Mouse (Mus musculus): Measurements from ENCODE around the gene Uggt1. TPM values are rescaled to one million over a fixed set of nuclear protein-coding genes. Genes with fewer than 3 reads are reported as not detected.

The Uggt1 gene
- total RNA-seq (2021) = 10 to 100 TPM; 19.5 to 20.3 TPM
- long read RNA-seq, experiment 1, full-length matches to known transcripts = 3 of 8 reads
- long read RNA-seq, experiment 1, partial matches to known transcripts = 4 of 8 reads
- long read RNA-seq, experiment 1, other reads (novel, unspliced or antisense) = 1 of 8 reads
- long read RNA-seq, experiment 2, full-length matches to known transcripts = 6 of 14 reads
- long read RNA-seq, experiment 2, partial matches to known transcripts = 3 of 14 reads
- long read RNA-seq, experiment 2, other reads (novel, unspliced or antisense) = 5 of 14 reads

DNA sequence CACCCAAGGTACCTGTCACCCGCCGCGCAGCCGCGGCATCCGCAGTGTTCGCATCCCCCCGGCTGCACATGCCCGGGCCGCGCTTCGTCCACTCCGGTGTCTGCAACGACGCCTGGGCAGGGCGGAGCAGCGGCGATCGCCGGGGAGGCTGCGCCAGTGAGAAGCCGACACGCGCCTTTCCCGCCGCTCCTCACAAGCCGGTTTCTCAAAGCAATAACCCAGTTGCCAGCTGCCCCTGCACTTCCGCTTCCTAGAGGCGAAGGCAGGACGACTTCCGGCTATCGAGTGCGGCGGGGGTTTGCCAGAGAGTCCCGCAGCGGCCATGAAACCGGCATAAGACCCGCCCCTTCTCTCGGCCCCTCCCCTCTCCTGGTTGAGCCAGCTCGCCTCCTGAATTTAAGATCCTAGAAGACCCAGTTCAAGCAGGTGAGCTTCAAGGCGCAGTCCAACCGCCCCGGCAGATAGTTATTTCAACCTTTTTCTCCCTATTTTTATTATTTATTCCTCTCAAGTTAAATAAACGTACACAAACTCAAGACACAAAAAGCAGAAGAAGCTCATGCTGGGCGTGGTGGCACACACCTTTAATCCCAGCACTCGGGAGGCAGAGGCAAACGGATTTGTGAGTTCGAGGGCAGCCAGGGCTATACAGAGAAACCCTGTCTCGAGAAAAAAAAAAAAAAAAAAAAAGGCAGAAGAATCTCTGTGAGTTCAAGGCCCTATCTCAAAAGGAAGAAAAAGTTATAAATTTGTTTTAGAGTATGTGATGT lies at the start of gene Uggt1:
Gene Uggt1 (minus strand): TSS at position 663 of the 770 bp plus-strand sequence.
- intact Hi-C loops (cut with DNase I; ENCODE audit: low total_unique reads) = no loop called here
- peak; percentile 95 for DNase-seq

DNA sequence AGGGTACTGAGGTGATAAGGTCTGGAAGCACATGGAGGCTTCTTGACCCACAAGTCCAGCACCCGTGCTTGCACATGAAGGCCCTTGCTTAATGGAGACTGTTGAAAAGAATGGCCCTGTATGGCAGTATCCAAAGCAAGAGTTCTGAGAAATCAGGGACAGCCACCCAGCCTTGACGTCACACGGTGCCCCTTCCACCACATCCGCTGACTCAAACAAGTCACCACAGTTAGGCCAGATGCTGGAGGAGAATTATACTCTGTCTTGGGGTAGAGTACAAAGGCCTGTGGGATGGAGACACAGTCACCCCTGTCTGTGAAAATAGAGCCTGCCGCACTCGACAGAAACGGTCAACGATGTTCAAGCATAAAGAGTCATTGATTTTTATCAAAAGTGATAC lies 49.0 kb upstream of the Uggt1 start:
- no peak for DNase-seq
- intact Hi-C loops (cut with DNase I; ENCODE audit: low total_unique reads) = no loop called here

DNA sequence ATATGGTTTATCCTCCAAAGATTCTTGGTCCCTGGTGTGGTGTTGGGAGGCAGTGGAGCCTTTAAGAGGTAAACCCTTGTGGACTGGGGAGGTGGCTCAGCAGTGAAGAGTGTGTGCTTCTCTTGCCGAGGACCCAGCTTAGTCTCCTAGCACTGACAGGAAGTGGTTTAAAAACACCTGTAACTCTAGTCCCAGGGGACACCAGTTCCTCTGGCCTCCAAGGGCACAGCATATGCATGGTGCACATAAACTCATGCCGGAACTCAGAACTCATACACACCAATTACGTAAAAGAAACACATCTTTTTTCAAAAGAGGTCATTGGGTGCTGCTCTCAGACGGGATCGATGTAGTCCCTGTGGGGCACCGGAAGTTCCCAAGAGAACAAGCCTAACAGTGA lies 37.3 kb upstream of the Uggt1 start:
- intact Hi-C loops (cut with DNase I; ENCODE audit: low total_unique reads) = no loop called here

DNA sequence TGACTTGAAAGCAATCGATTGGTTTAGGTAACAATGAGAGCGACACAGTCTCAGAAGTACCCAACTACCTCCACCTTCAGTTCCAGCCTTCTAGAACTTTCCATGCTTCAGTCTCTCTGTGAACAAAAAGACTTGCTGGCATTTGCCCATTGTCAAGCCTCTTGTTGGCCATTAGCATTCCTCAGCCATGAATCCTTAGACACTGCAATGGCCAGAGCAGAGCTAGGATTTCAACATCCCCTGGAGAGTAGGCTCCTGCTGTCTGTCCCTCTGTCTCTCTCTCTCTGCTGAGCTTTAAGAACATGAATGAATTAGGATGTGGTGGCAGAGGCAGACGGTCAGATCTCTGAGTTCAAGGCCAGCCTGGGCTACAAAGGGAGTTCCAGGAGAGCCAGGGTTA lies 36.4 kb upstream of the Uggt1 start:
- no peak for DNase-seq
- intact Hi-C loops (cut with DNase I; ENCODE audit: low total_unique reads) = no loop called here

More for the DNA sequence above, 37.3 kb upstream of the Uggt1 start:
- no peak for DNase-seq

GRCm38 (mm10) chr1:36279202-36279601 lies 34.7 kb upstream of the Uggt1 start:
- peak; percentile 83 for DNase-seq
- intact Hi-C loops (cut with DNase I; ENCODE audit: low total_unique reads) = no loop called here

DNA sequence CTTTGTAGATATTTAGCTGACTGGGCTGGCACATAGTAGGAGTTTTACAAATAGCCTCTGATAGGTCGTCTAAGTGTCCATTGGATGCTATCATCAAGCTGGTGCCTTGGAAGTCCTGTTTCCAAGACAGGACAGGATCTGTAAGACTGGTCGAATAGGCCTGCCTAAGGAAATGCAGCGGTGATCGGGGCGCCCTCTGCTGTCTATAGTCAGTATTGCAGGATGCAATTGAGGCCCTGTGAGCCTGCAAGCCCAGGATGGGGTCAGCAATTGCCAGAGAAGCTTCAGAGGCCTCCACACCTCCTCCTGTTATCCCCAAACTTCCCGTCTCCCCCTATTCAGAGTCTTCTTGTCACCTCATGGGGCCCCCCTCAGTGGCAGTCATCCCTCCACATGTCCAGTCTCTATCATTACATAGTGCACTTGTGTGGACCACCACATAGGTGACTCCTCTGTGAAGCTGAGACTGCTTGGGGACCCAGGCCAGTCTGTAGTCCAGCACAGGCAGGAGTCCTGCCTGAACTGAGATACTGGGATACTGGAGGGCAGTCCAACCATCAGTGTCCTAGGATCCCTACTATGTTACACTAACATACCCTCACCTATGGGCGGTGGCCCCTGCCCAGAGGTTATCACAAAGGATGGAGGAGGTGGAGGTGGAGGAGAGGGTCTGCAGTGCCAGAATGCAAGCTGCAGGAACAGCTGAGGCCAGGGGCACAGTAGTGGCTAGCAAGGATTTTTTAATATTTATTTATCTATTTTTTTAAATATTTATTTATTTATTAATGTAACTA lies 32.9 kb upstream of the Uggt1 start:
- intact Hi-C loops (cut with DNase I; ENCODE audit: low total_unique reads) = no loop called here
- DNase-seq = peak; percentile 76

- no peak for DNase-seq
- intact Hi-C loops (cut with DNase I; ENCODE audit: low total_unique reads) = no loop called here
Measured at GRCm38 (mm10) chr1:36275635-36276389, 31.3 kb upstream of the Uggt1 start.

DNA sequence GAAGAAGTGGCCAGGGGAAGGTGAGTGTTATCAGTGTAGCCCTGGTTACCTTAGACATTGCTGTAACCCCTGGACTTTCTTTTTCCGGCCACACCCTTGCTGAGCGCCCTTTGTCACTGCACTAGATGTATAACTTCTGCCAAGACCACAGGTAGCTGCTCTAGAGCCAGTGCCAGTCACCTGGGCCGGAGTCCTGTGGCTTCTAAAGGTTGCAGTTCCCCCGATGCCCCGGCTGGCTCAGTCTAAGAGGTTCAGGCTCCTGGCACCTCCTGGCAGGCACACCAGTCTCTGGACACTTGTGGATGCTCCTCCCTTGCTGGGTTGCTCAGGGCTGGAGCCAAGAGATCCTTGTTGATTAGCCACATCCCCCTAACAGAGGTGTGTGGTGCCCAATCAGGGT lies 29.9 kb upstream of the Uggt1 start, which contains the start of gene Neurl3:
Gene Neurl3 (minus strand): TSS at position 225 of the 400 bp plus-strand sequence.
- intact Hi-C loops (cut with DNase I; ENCODE audit: low total_unique reads) = no loop called here
- DNase-seq = no peak

GRCm38 (mm10) chr1:36273288-36273687 lies 28.8 kb upstream of the Uggt1 start:
- no peak for DNase-seq
- intact Hi-C loops (cut with DNase I; ENCODE audit: low total_unique reads) = no loop called here

GRCm38 (mm10) chr1:36272546-36272945 lies 28.0 kb upstream of the Uggt1 start:
- DNase-seq = peak; percentile 35
- intact Hi-C loops (cut with DNase I; ENCODE audit: low total_unique reads) = no loop called here

DNA sequence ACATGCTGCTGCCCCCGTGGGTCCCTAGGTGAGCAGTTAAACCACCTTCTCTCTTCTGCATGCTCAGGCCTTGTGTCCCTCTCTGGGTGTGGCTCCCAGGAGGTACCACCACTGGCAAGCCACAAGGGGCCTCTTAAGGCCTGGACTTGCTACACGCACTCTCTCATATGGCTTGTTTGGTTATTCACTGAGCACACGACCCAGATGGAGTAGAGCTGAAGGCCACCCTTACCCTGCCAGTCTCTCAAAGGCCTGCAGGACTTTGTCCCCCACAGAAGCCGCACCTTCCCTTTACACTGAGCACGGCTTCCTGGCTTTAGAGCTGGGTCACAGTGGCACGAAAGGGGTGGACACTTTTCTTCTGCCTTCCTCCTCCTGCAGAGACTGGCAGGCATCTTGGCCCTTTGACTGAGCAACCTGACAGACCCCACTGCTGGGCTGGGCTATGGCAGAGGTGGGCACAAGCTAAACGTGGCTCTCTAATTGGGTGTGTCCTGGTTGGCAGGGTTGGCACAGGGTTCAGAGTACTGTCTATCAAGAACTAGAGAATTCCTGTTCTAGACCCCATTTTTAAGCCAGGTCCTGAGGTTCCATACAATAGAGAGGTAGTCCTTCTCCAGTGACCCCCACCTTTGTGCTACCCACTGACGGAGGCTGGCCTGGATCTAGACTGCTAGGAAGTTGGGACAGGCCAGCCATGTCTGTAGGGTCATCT lies 27.2 kb upstream of the Uggt1 start:
- intact Hi-C loops (cut with DNase I; ENCODE audit: low total_unique reads) = no loop called here
- no peak for DNase-seq

DNA sequence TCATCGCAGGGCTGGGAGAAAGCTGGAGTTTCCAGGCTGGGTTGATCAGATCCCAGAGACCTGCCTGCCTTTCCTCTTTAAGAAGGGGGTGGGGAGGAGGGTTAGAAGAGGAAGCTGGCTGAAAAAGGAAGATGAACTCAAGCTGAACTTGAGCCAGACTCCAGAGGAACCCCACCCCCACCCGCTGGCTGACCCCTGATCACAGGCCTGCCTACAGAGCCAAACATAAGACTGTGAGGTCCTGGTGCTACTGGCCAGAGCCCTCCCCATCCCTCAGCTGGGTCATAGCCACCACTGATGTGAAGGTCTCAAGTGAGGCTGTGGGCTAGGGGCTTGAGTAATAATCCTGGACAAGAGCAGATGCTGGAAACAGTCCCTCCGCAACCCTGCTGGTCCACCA lies 26.1 kb upstream of the Uggt1 start:
- DNase-seq = peak; percentile 24

DNA sequence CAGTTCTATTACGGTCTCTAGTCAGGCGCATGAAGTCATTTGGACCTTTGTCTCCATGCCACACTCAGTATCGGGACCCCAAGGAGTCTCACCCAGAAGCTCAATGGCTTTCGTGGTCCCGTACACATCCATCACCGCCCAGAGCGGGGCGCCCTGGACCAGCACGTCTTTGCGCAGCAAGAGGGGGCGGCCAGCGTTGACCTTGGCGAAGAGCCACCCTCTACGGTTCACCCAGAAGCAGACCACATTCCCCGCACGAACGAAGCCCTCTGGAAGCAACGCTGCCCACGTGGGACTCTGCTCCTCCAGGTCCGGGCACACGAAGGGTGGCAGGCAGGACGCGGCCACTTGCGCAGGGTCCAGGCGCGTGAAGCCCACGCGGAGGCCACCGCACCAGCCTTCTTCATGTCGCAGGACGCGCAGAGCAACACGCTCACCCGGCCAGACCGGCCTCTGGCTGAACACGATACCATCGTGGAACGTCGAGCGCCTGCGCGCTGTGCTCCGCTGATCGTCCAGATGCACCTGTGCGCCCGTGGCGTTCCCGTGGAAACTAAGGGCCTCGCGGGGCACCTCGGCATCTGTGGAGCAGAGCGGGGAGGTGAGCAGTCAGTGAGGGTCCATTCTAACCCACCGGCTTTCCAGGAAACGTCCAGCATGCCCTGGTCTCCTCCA lies 24.7 kb upstream of the Uggt1 start:
- intact Hi-C loops (cut with DNase I; ENCODE audit: low total_unique reads) = no loop called here
- DNase-seq = no peak

More for the DNA sequence above, 26.1 kb upstream of the Uggt1 start:
- intact Hi-C loops (cut with DNase I; ENCODE audit: low total_unique reads) = no loop called here

- intact Hi-C loops (cut with DNase I; ENCODE audit: low total_unique reads) = no loop called here
- no peak for DNase-seq
Measured at GRCm38 (mm10) chr1:36267595-36267994, 23.1 kb upstream of the Uggt1 start.

- intact Hi-C loops (cut with DNase I; ENCODE audit: low total_unique reads) = no loop called here
- DNase-seq = no peak
Measured at GRCm38 (mm10) chr1:36266293-36266692, 21.8 kb upstream of the Uggt1 start.

DNA sequence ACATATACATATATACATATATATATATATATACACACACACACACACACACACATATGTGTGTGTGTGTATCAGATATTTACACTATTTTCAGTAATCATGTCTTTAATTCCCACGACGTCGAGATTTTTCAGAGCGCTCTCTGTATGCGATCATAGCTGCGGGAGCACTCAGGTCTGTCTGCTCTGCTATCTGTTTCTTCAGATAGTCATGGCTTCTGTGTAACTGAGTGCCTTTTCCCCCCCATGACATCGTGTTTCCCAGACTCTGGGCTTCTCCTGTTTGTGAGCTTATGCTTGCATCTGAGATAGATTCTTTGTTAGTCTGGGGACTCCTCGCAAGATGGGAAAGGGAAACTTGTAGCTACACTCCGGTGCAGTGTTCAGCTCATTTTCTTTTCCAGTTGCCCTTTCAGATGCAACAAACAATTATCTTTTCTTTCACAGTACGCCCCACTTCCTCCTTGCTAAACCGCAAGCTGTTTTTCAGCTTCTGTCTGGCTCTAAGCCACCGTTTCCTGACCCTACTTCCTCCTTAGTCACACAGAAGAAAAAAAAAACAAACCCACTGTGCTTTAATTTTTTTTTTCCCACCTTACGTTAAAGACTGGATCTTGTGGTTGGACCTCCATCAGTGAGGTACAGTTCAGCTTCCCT lies 19.4 kb upstream of the Uggt1 start:
- intact Hi-C loops (cut with DNase I; ENCODE audit: low total_unique reads) = no loop called here
- DNase-seq = peak; percentile 43

DNA sequence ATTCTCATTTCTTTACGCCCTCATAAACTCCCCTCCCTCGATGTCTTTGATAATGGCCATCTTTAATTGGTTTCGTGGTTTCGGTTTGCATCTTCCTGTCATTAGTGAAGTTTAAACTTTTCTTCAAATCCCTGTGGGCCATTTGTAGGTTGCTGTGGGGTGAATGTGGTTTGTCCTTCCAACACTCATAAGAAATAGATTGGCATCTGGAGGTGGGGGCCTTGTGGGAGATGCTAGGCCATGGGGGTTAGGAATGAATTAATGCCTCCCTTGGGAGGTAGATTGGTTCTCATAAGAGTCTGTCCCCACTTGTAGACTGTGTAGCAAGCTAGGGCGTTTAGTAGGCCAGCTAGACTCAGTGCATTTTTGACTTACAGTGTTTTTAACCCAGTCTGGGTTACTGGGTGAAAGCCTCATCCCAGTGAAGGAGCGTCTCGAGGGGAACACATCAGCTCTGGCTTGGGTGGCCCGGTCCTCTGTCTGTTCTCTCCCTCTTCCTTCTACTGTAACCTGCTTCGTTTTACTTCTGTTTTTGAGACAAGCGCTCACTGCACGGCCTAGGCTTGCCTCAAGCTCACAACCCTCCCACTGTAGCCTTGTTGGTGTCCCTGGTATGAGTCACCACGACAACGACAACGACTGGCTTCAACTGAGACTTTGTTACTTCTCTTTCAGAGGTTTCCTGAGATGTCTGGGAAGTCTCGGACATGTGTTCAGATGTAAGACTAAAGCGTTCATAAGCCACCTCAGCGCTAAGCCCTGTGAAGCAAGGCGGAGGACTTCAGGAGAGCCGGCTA lies 17.4 kb upstream of the Uggt1 start:
- no peak for DNase-seq
- intact Hi-C loops (cut with DNase I; ENCODE audit: low total_unique reads) = no loop called here
